Mouse (Mus musculus) urinary bladder, postnatal 10 days (tissue): ENCODE measurements around the gene Egln1.

Source experiments
- DNase-seq: peaks from one replicate; pipeline ENCODE4 v3.0.0; 2022; ENCODE audit warnings: low spot score

The Egln1 gene

GRCm38 (mm10) chr8:124909936-124910335 is 39.2 kb downstream of the Egln1 start:
- DNase-seq, result no peak

GRCm38 (mm10) chr8:124905482-124905881 is 43.6 kb downstream of the Egln1 start:
- DNase-seq, result no peak

GRCm38 (mm10) chr8:124903198-124903597 is 45.9 kb downstream of the Egln1 start:
- DNase-seq, result no peak

- no peak for DNase-seq
Observed at GRCm38 (mm10) chr8:124898251-124898905, 50.7 kb downstream of the Egln1 start.

GRCm38 (mm10) chr8:124897386-124898250 is 51.5 kb downstream of the Egln1 start, which contains the start of the genes Exoc8 and Sprtn:
Gene Exoc8 (minus strand): TSS chr8:124897705.
Gene Sprtn (plus strand): TSS chr8:124897886.
- DNase-seq, result peak; percentile 92

- DNase-seq, result peak; percentile 38
Observed at GRCm38 (mm10) chr8:124896632-124897385, 52.3 kb downstream of the Egln1 start.

- DNase-seq, result no peak
Observed at GRCm38 (mm10) chr8:124896010-124896631, 53.0 kb downstream of the Egln1 start.

- DNase-seq, result no peak
Observed at GRCm38 (mm10) chr8:124892596-124892995, 56.5 kb downstream of the Egln1 start.

GRCm38 (mm10) chr8:124888385-124888784 is 60.7 kb downstream of the Egln1 start:
- no peak for DNase-seq

GRCm38 (mm10) chr8:124878946-124879526 is 70.1 kb downstream of the Egln1 start:
- no peak for DNase-seq

- DNase-seq, result no peak
Observed at GRCm38 (mm10) chr8:124878141-124878540, 71.0 kb downstream of the Egln1 start.

GRCm38 (mm10) chr8:124872690-124873089 is 76.4 kb downstream of the Egln1 start:
- DNase-seq, result no peak

- DNase-seq, result no peak
Observed at GRCm38 (mm10) chr8:124872081-124872480, 77.0 kb downstream of the Egln1 start.

- no peak for DNase-seq
Observed at GRCm38 (mm10) chr8:124871474-124871873, 77.7 kb downstream of the Egln1 start.

GRCm38 (mm10) chr8:124869708-124870107 is 79.4 kb downstream of the Egln1 start:
- DNase-seq, result no peak

GRCm38 (mm10) chr8:124867126-124867525 is 82.0 kb downstream of the Egln1 start:
- no peak for DNase-seq

GRCm38 (mm10) chr8:124866669-124867068 is 82.5 kb downstream of the Egln1 start:
- no peak for DNase-seq

GRCm38 (mm10) chr8:124863729-124864128 is 85.4 kb downstream of the Egln1 start:
- no peak for DNase-seq

GRCm38 (mm10) chr8:124863163-124863677 is 85.9 kb downstream of the Egln1 start:
- DNase-seq, result no peak

- peak; percentile 76 for DNase-seq
Observed at GRCm38 (mm10) chr8:124862321-124863162, 86.6 kb downstream of the Egln1 start, which contains the start of the genes Gnpat and 2810004N23Rik. Gene Gnpat (plus strand): TSS chr8:124863033. Gene 2810004N23Rik (minus strand): TSS chr8:124863120.
